Mouse (Mus musculus) G1E (cell line): ENCODE results near the gene Rnf157.

Experiments used
- CTCF ChIP-seq: IDR thresholded peaks from 2 replicates; pipeline ENCODE4 v1.5.1; 2012; ENCODE audit warnings: low read depth, low read length, inconsistent platforms, mixed read lengths
- GATA1 ChIP-seq: IDR thresholded peaks from 2 replicates; pipeline ENCODE4 v1.6.1; 2012; ENCODE audit warnings: borderline replicate concordance, low read length, inconsistent platforms, mixed read lengths
- GATA2 ChIP-seq: IDR thresholded peaks from 2 replicates; pipeline ENCODE4 v1.6.1; 2012; ENCODE audit warnings: low read depth, low read length, inconsistent platforms, borderline replicate concordance
- TAL1 ChIP-seq: conservative IDR thresholded peaks from 2 replicates; pipeline ENCODE4 v1.6.1; 2012; ENCODE audit warnings: low read depth, low read length, inconsistent platforms, mixed read lengths

DNA sequence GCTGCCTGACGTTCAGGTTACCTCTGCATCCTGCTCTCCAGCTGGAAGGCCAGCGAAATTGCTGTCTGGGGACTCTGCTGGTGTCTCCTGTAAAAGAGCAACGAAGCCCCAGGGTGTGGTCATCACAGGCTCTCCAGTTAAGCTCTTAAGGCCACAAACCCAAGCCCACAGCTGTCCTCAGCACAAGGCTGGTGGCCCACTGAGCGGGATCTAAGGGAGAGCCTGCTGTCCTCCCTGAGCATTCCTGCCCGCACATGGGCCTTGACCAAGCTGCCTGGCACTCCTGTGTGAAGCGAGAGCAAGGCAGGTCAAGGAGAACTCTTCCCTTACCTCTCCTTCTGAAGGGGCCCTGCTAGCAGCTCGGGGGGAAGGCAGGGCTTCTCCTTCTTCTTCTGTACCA lies 65.8 kb downstream of the Rnf157 start:
- TF ChIP-seq CTCF (no peak), GATA1 (no peak), TAL1 (no peak), GATA2 (no peak)
